In genomic region chr11:116623281-116624124, GRCm38 (mm10) we compare ENCODE assay signal across 8 mouse cellular contexts. TPM values are rescaled to one million over a fixed set of nuclear protein-coding genes. Genes with fewer than 3 reads are reported as not detected.
DNase-seq lines count a peak whose midpoint lies in the region; ATAC-seq lines count a peak whose summit lies in the region.

No protein-coding gene starts in this region.

- no peaks in the 10 kb centered on the region for H3K9me3 ChIP-seq in embryonic facial prominence, embryonic 14.5 days (ENCODE audit: control insufficient read depth, low read length)
- no peaks in the 10 kb centered on the region for H3K9me3 ChIP-seq in intestine, embryonic 15.5 days
- H3K9me3 ChIP-seq in megakaryocyte, embryonic 14.5 days = no peaks in the 10 kb centered on the region

- peak; percentile 8 for ATAC-seq in embryonic facial prominence, embryonic 14.5 days (ENCODE audit: low read depth)
- ATAC-seq in intestine, embryonic 15.5 days = peak; percentile 59

- 8% methylated on average over 23 of the region's 40 CpGs for WGBS in embryonic facial prominence, embryonic 14.5 days
- 8% methylated on average over 40 of the region's 40 CpGs for WGBS in intestine, embryonic 15.5 days

- peaks cover 3% of the 10 kb centered on the region; the same call in 1 of the 2 replicates for H3K27me3 ChIP-seq in embryonic facial prominence, embryonic 14.5 days (replicated peaks; ENCODE audit: control insufficient read depth, insufficient read depth, low read length)
- H3K27me3 ChIP-seq in intestine, embryonic 15.5 days (replicated peaks) = no peaks in the 10 kb centered on the region
- no peaks in the 10 kb centered on the region for H3K27me3 ChIP-seq in megakaryocyte, embryonic 14.5 days (replicated peaks)

- DNase-seq in lung, adult 18-20 months = peak; percentile 42 to 61
- DNase-seq in lung, postnatal 36 days = no peak
- no peak for DNase-seq in embryonic facial prominence, embryonic 14.5 days (ENCODE audit: low spot score)
- no peak for DNase-seq in urinary bladder, postnatal 10 days (ENCODE audit: low spot score)
- DNase-seq in cerebellum, adult 11-12 months = no peak
- no peak for DNase-seq in right cerebral cortex, adult 18-20 months

- H3K4me1 ChIP-seq in embryonic facial prominence, embryonic 14.5 days (ENCODE audit: control insufficient read depth, insufficient read depth, low read length) = peaks cover 24% of the 10 kb centered on the region
- peaks cover 50% of the 10 kb centered on the region for H3K4me1 ChIP-seq in intestine, embryonic 15.5 days (replicated peaks)
- H3K4me1 ChIP-seq in megakaryocyte, embryonic 14.5 days = peaks cover 92% of the 10 kb centered on the region

- H3K4me3 ChIP-seq in embryonic facial prominence, embryonic 14.5 days (ENCODE audit: low read depth, low read length) = peak overlapping the region; percentile 61
- H3K4me3 ChIP-seq in intestine, embryonic 15.5 days (replicated peaks) = peak overlapping the region; percentile 82
- H3K4me3 ChIP-seq in megakaryocyte, embryonic 14.5 days (replicated peaks) = peak overlapping the region; percentile 96

- H3K36me3 ChIP-seq in embryonic facial prominence, embryonic 14.5 days (ENCODE audit: control insufficient read depth, insufficient read depth, low read length) = no peaks in the 10 kb centered on the region
- H3K36me3 ChIP-seq in intestine, embryonic 15.5 days = no peaks in the 10 kb centered on the region
- peaks cover 47% of the 10 kb centered on the region for H3K36me3 ChIP-seq in megakaryocyte, embryonic 14.5 days (replicated peaks; ENCODE audit: low read length)

- peak overlapping the region; percentile 82 for H3K4me2 ChIP-seq in embryonic facial prominence, embryonic 14.5 days (ENCODE audit: low read depth, low read length)
- peak overlapping the region; percentile 92 for H3K4me2 ChIP-seq in intestine, embryonic 15.5 days (replicated peaks)

- H3K27ac ChIP-seq in embryonic facial prominence, embryonic 14.5 days (replicated peaks; ENCODE audit: low read depth, low read length) = no peak overlapping the region
- H3K27ac ChIP-seq in intestine, embryonic 15.5 days = peak overlapping the region; percentile 63

- H3K9ac ChIP-seq in embryonic facial prominence, embryonic 14.5 days (ENCODE audit: low read depth, low read length) = peak overlapping the region; percentile 69
- peak overlapping the region; percentile 67 for H3K9ac ChIP-seq in intestine, embryonic 15.5 days

RNA-seq across cellular contexts. Expression of gene Rhbdf2, which starts 3.3 kb away (rescaled TPM):
- 3.6 and 4.4 TPM in 2 replicates for polyA plus RNA-seq in embryonic facial prominence, embryonic 14.5 days (2014; fragmentation: Nextera tagmentation; extraction: Ambion mirVana)
- 8.4 and 8.9 TPM in 2 replicates for polyA plus RNA-seq in intestine, embryonic 15.5 days (2015; fragmentation: Nextera tagmentation; extraction: Ambion mirVana)
- polyA plus RNA-seq in megakaryocyte, embryonic 14.5 days (2012; ENCODE audit: insufficient read depth, low replicate concordance) = 22.9 and 66.2 TPM in 2 replicates

RNA-seq across cellular contexts. Expression of gene Prcd, which starts 29.8 kb away (rescaled TPM):
- polyA plus RNA-seq in embryonic facial prominence, embryonic 14.5 days (2014; fragmentation: Nextera tagmentation; extraction: Ambion mirVana) = 0.84 and 2.3 TPM in 2 replicates
- polyA plus RNA-seq in intestine, embryonic 15.5 days (2015; fragmentation: Nextera tagmentation; extraction: Ambion mirVana) = 1.0 and 1.3 TPM in 2 replicates
- polyA plus RNA-seq in megakaryocyte, embryonic 14.5 days (2012; ENCODE audit: insufficient read depth, low replicate concordance) = not detected in 2 replicates

RNA-seq across cellular contexts. Expression of gene Cygb, which starts 30.6 kb away (rescaled TPM):
- 17.8 and 20.5 TPM in 2 replicates for polyA plus RNA-seq in embryonic facial prominence, embryonic 14.5 days (2014; fragmentation: Nextera tagmentation; extraction: Ambion mirVana)
- 12.5 and 12.9 TPM in 2 replicates for polyA plus RNA-seq in intestine, embryonic 15.5 days (2015; fragmentation: Nextera tagmentation; extraction: Ambion mirVana)
- not detected in 2 replicates for polyA plus RNA-seq in megakaryocyte, embryonic 14.5 days (2012; ENCODE audit: insufficient read depth, low replicate concordance)

RNA-seq across cellular contexts. Expression of gene Aanat, which starts 37.3 kb away (rescaled TPM):
- not detected in 2 replicates for polyA plus RNA-seq in embryonic facial prominence, embryonic 14.5 days (2014; fragmentation: Nextera tagmentation; extraction: Ambion mirVana)
- polyA plus RNA-seq in intestine, embryonic 15.5 days (2015; fragmentation: Nextera tagmentation; extraction: Ambion mirVana) = not detected in 2 replicates
- 0.21 and 2.2 TPM in 2 replicates for polyA plus RNA-seq in megakaryocyte, embryonic 14.5 days (2012; ENCODE audit: insufficient read depth, low replicate concordance)

RNA-seq across cellular contexts. Expression of gene Ube2o, which starts 42.3 kb away (rescaled TPM):
- polyA plus RNA-seq in embryonic facial prominence, embryonic 14.5 days (2014; fragmentation: Nextera tagmentation; extraction: Ambion mirVana) = 15.4 and 17.4 TPM in 2 replicates
- 8.4 and 8.8 TPM in 2 replicates for polyA plus RNA-seq in intestine, embryonic 15.5 days (2015; fragmentation: Nextera tagmentation; extraction: Ambion mirVana)
- 67.5 and 115 TPM in 2 replicates for polyA plus RNA-seq in megakaryocyte, embryonic 14.5 days (2012; ENCODE audit: insufficient read depth, low replicate concordance)

Comparison
In these comparisons a context has a peak if more than half of its experiments do, and no peak if none do; other contexts are left out.
1. DNase-seq: peak in lung, adult 18-20 months (2 of 2); none in lung, postnatal 36 days (single experiment), embryonic facial prominence, embryonic 14.5 days (single experiment), urinary bladder, postnatal 10 days (single experiment), cerebellum, adult 11-12 months (single experiment) and right cerebral cortex, adult 18-20 months (single experiment).
2. RNA of gene Cygb, which starts 30.6 kb away (polyA plus RNA-seq): 17.8 to 20.5 TPM in embryonic facial prominence, embryonic 14.5 days and 12.5 to 12.9 TPM in intestine, embryonic 15.5 days; not detected in megakaryocyte, embryonic 14.5 days; every median in the first group is over 10 times any median in the second.
3. Peak in every context shown above with its lines, with median percentiles within 50 percentile points of each other: H3K4me3 ChIP-seq.